Mouse (Mus musculus) midbrain, embryonic 12.5 days (tissue): ENCODE measurements at regions not wholly inside any gene's neighbourhood (a gene's known extent, or its start where the extent isn't known, plus 50 kb on each side); places are given as distances from the start of the nearest gene placed in this dataset.
A peak's percentile ranks its signal among the peaks of the same experiment; 100 is the strongest.

Experiments used
- ATAC-seq: fragments of 200-750 bp; cut with Nextera tagmentation; 2 replicates; pipeline ENCODE4 v1.8.0; 2017; ENCODE audit warnings: low read depth, moderate TSS enrichment, moderate library complexity; ENCODE audit not compliant: low FRiP score
- H3K27ac ChIP-seq: fragments of 300-500 bp; sonication (generic); replicated peaks from 2 replicates; pipeline ENCODE4 v1.5.1; 2016; ENCODE audit warnings: mild to moderate bottlenecking
- H3K27me3 ChIP-seq: fragments of 300-500 bp; sonication (generic); 2 replicates; pipeline ENCODE4 v1.6.1; 2016; ENCODE audit warnings: mild to moderate bottlenecking
- H3K36me3 ChIP-seq: fragments of 300-500 bp; sonication (generic); 2 replicates; pipeline ENCODE4 v1.6.1; 2016
- H3K4me1 ChIP-seq: fragments of 300-500 bp; sonication (generic); 2 replicates; pipeline ENCODE4 v1.6.1; 2016
- H3K4me2 ChIP-seq: fragments of 300-500 bp; sonication (generic); replicated peaks from 2 replicates; pipeline ENCODE4 v1.6.1; 2016; ENCODE audit warnings: mild to moderate bottlenecking, moderate library complexity
- H3K4me3 ChIP-seq: fragments of 300-500 bp; sonication (generic); 2 replicates; pipeline ENCODE4 v1.5.1; 2016; ENCODE audit warnings: mild to moderate bottlenecking
- H3K9ac ChIP-seq: fragments of 300-500 bp; sonication (generic); replicated peaks from 2 replicates; pipeline ENCODE4 v1.6.1; 2016; ENCODE audit warnings: mild to moderate bottlenecking, moderate library complexity
- H3K9me3 ChIP-seq: fragments of 300-500 bp; sonication (generic); 2 replicates; pipeline ENCODE4 v1.6.1; 2016; ENCODE audit warnings: mild to moderate bottlenecking
- WGBS: fragments of 180-500 bp; shearing (Covaris S2); methylation state at CpG from one replicate; pipeline ENCODE4 v1.1.7; 2016; 5-methylcytosine and 5-hydroxymethylcytosine counted together

- no peaks in the 10 kb centered on the region for H3K9me3 ChIP-seq
- peak; percentile 97 for ATAC-seq
- peak overlapping the region; percentile 53 for H3K4me2 ChIP-seq
- WGBS, result under 1% methylated on average over 15 of the region's 15 CpGs
- H3K36me3 ChIP-seq, result no peaks in the 10 kb centered on the region
- H3K4me3 ChIP-seq, result peak overlapping the region; percentile 33
- H3K9ac ChIP-seq, result 0 out of 2 replicates have a peak overlapping the region, but pooled peaks have one; percentile 11
- peaks cover 7% of the 10 kb centered on the region; the same call in 1 of the 2 replicates for H3K4me1 ChIP-seq
- H3K27ac ChIP-seq, result no peak overlapping the region
- no peaks in the 10 kb centered on the region for H3K27me3 ChIP-seq
Observed at GRCm38 (mm10) chr2:95232135-95232772, 794.3 kb upstream of the Api5 start.

DNA sequence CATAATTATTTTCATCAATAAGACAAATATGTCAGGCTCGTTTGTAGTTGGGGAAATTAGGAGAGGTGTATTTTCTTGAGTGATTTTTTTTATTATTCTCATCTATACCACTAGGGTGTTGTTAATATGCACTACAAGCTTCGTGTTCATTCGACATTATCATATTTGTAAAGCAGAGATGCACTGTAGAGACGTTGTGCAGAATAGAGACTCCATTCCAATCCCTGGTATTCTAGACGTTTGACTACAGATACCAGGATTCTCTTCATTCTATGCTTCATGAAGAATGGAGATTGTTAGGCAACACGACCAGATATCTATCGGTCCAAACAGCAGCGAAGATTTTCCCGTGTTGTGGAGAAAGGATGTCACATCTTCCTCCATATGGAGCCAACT is 793.8 kb upstream of the Api5 start:
- peak; percentile 56 for ATAC-seq
- H3K9me3 ChIP-seq, result no peaks in the 10 kb centered on the region
- H3K9ac ChIP-seq, result no peak overlapping the region
- peaks cover 7% of the 10 kb centered on the region; the same call in 1 of the 2 replicates for H3K4me1 ChIP-seq
- WGBS, result 31% methylated on average over 9 of the region's 9 CpGs
- H3K27me3 ChIP-seq, result no peaks in the 10 kb centered on the region
- H3K4me2 ChIP-seq, result peak overlapping the region; percentile 53; the same call in 1 of the 2 replicates
- no peak overlapping the region for H3K27ac ChIP-seq
- no peak overlapping the region for H3K4me3 ChIP-seq
- H3K36me3 ChIP-seq, result no peaks in the 10 kb centered on the region

GRCm38 (mm10) chr2:95229386-95229785 is 791.5 kb upstream of the Api5 start:
- H3K27me3 ChIP-seq, result no peaks in the 10 kb centered on the region
- WGBS, result 97% methylated on average over 2 of the region's 2 CpGs

GRCm38 (mm10) chr2:95210216-95210941 is 772.4 kb upstream of the Api5 start:
- Histone ChIP-seq H3K4me1 (no peaks in the 10 kb centered on the region), H3K9ac (no peak overlapping the region), H3K27me3 (no peaks in the 10 kb centered on the region), H3K4me2 (no peak overlapping the region), H3K4me3 (no peak overlapping the region), H3K27ac (no peak overlapping the region), H3K9me3 (no peaks in the 10 kb centered on the region), H3K36me3 (no peaks in the 10 kb centered on the region)
- 84% methylated on average over 4 of the region's 4 CpGs for WGBS
- ATAC-seq, result no peak

More at GRCm38 (mm10) chr2:95229386-95229785, 791.5 kb upstream of the Api5 start:
- Histone ChIP-seq H3K27ac (no peak overlapping the region), H3K36me3 (no peaks in the 10 kb centered on the region), H3K4me3 (no peak overlapping the region), H3K4me1 (peaks cover 7% of the 10 kb centered on the region; the same call in 1 of the 2 replicates), H3K4me2 (no peak overlapping the region), H3K9me3 (no peaks in the 10 kb centered on the region), H3K9ac (no peak overlapping the region)
- ATAC-seq, result no peak
